Mouse (Mus musculus) frontal cortex, adult (tissue): ENCODE data around the gene Parp11.
A peak's percentile ranks its signal among the peaks of the same experiment; 100 is the strongest.
"Not testable (repeated sequence)": the region's sequence is repeated elsewhere in the genome, so short reads cannot be mapped to it uniquely, and the experiment has no call there.

Experiments
- ATAC-seq: cut with Nextera tagmentation; 2 replicates; pipeline ENCODE4 v1.9.2; 2017; ENCODE audit warnings: mild to moderate bottlenecking, moderate library complexity, mixed read lengths; ENCODE audit not compliant: low TSS enrichment

The Parp11 gene

DNA sequence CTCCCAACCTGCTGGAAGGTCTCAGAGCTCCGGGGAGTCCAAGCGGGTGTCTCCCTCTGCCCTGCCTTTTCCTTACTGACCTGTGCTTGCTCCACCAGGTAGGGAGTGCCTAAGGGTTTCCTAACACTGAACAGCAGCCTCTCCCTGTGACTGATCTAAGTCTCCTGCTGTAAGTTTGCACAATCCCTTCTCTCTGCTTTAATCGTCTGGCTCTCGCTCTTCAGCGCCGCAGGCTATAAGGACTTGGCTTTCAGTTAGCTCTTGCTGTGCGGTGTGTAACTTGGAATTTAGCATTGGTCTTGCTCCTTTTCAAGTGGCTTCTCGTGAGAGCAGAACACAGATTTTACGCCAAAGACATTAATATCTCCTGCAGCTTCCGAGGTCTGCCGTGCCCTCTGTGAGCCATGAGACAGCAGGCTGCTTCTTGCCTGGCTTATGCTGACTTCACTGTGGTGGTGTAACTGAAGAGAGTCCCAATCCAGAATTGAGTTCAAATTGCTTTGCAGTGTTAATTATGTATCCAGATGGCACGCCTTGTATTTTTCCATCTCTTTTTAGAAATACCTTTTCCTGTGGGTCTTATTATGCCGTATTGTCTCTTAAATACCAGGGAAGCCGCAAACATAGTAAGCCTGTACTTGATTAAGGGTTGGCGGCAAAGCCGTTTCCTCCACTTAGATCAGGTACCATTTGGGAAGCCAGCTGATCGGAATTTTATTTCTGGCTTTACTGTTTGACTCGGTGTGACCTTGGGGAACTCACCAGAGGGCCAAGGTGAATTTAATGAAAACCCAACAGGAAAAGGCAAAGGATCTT is 50.4 kb downstream of the Parp11 start:
- peak; percentile 64 for ATAC-seq

DNA sequence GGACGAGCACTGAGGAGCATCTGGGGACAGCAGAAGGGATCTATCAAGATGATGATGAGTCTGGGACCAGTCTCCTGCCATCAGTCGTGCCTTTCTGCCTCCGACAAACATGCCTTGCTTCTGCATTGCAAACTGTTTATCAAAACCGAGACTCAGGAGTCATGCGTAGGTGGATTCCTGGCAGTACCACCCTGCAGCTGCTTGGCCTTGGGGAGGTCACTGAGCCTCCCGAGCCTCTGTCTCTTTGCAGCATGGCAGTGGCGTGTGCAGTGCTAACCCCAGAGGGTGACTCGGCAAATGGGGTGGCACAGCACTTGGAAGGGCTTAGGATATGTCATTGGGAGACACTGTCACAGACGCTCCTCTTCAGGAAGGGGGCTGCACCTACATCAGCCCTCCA is 53.5 kb downstream of the Parp11 start:
- no peak for ATAC-seq

DNA sequence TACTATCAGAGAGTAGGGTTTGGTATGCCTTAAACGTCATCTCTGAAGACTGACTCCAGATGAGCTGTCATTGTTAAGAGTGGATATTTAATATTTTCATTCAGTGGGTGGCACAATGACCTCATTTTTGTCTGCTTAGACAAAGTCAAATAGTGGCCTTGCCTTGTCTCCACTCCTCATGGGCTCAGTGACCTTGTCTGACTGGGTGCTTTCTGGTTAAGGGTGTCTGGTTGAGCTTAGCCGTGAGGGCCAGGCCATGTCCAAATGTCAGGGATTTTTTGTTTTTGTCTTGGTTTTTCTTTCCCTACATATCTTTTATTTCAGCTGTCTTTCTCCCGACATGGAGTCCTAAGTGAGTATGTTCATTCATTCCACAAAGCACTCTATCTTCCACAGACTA is 54.2 kb downstream of the Parp11 start:
- ATAC-seq = no peak

DNA sequence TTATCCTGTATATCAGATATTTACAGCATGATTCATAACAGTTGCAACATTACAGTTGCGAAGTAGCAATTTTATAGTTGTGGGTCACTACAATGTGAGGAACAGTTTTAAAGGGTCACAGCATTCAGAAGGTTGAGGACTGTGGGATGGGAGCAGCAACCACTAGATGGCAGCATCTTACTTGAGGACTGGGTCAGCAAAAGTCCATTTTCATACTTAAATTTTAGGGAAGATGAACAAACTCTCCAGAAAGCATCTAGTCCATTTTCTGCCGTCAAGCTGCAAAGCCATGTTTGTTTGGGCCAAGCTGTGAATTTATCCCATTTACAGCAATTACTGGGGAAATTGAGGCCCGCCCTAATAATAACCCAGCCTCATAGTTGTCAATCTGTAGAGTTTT is 55.9 kb downstream of the Parp11 start:
- ATAC-seq = peak; percentile 88

DNA sequence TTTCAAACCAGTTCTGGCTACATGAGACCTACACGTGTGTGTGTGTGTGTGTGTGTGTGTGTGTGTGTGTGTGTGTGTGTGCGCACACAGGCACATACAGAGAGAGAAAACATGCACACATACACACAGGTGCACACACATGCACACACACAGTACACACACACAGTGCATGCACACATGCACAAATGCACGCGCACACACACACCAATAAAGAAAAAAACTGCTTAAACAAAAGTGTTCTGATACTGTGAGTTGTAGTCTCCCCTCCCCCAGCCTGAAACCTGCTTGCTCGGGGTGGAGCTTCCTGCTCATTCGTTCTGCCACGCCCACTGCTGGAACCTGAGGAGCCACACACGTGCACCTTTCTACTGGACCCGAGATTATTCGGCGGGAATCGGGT is 67.1 kb downstream of the Parp11 start:
- ATAC-seq = not testable (repeated sequence)

DNA sequence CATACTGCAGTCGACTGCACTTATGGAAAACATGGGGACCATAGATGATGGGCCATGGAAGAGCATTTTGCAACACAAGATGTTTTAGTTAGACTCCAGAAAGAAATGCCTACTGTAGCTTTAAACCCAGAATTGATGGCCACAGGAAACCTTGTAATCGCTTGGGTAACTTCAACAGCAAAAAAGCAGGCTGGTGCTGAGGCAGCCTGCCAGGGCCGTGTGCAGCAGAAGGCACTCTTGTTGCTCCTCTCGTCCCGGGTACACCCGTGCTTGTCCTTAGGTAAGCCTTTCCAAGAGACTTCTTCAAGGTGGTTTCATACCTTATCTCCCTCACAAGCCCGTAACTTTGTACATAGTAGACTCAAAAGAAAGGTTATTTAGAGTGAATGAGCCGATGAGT is 74.5 kb downstream of the Parp11 start:
- no peak for ATAC-seq

DNA sequence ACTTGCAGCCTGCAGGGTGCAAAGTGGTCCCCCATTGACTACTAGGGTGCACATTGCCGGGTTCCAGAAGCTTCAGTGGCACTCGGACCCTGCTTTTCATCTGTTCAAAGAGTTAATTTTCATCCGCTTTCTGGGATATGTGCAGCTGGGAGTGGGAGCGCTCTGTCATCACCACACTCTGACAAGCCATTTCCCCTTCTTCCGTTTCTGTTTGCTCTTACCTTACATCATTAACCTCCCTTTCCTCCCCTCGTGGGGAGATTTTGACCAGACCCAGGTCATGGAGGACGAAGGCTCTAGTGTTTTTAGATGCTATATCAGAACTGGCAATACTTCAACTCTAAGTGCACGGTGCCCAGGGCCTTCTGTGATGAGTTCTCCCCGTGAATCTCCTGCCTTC is 75.7 kb downstream of the Parp11 start:
- peak; percentile 16; the same call in 1 of the 2 replicates for ATAC-seq

DNA sequence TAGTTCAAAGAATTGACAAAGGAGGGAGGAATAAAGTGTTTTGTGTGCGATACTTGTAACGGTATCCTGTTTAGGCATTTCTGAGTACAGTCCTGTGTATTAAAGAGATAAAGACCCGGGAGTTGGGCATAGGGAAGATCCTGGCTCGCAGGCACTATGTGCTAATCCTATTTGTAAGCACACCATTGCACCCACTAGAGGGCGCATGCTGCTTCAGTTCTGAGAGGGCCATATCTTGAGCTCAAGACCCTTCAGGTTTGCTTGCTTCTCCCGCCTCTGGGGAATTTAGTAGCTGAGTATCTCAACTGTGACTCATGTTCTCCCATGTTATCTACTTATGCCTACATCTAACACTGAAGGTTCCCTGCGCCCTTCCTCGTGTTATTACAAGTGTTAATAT is 77.8 kb downstream of the Parp11 start:
- peak; percentile 81 for ATAC-seq

DNA sequence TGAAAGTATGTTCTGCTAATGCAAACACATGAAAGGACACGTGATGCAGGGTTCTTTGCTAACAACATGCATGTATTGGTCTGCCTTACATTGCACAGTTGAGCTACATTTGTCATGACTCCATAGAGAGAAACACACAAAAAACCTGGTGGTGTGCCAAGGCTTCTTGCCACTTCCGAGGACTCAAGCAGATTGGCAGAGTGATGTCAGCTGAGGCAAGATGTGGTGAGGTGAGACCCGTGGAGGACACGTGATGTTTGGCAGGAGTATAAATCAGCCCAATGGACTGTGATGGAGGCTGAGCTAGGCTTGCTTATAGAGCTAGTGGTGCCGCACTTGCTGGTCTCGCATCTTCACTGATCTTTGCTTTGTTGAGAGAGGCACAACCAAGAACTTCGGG is 82.0 kb downstream of the Parp11 start:
- no peak for ATAC-seq

DNA sequence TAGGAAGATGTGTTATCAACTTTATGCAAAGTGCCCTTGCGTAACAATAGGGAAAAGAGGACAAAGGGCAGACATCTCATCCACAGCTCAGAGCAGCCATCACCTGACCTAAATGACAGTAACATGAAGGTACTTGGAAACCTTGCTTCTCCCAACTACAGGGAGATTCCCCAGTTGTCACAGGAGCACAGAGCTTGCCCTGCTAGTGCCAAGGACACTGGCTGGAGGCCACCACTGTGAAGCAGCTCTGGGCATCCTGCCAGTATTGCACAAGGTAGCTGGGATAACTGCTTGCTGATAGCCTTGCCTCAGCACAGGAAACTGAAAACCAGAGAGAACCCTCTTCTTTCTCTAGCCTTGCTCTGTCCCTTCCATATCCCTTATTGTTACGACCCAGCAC is 82.8 kb downstream of the Parp11 start:
- ATAC-seq = peak; percentile 52; the same call in 1 of the 2 replicates

DNA sequence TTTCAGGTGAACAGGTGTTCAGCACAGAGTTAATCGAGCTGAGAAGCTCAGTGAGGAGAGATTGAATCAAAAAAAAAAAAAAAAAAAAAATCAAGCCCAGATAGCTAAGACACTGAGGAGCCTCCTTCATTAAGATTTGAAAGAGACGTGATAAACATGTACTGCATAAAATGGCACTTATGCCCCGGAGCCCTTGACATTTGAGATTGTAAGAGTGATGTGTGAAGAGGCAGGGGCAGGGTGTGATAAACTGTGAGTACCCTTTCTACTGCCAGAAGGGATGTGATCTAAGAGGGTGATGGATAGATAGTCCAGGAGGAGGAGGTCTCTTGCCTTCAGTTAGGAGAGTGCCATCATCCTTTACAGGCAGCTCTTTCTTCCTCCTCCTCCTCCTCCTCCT is 83.6 kb downstream of the Parp11 start:
- ATAC-seq = no peak

DNA sequence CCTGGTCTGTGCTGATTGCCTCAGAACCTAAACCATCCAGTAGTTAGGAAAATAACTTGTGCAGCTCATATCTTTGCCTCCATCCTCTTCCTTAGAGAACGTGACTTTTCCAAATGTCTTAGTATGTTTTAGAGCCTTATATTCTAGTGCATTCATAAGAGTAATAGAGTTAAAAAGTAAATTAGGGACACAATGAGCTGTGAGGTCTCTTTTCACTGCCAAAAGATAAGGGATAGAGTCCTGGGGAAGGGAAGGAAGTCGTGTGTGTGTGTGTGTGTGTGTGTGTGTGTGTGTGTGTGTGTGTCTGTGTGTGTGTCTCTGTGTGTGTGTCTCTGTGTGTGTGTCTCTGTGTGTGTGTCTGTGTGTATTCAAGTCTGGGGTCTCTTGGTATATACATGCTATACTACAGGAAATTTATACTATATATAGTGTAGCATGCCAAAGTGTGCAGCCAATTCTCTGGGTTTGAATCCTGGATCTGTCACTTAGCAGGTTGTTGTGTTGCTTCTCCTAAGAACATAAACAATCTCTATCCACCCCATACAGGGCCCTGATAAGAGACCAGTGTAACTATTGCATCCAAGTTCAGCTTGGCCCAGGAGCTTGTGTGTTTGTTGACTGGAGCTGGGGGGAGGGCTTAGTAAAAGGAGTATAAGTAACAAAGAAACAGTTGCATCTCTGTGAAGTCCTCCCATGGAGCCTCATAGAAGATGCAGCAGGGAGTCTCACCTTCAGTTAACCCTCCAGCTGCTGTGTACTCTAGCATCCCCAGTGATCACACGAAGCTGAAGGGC is 85.0 kb downstream of the Parp11 start:
- no peak for ATAC-seq

DNA sequence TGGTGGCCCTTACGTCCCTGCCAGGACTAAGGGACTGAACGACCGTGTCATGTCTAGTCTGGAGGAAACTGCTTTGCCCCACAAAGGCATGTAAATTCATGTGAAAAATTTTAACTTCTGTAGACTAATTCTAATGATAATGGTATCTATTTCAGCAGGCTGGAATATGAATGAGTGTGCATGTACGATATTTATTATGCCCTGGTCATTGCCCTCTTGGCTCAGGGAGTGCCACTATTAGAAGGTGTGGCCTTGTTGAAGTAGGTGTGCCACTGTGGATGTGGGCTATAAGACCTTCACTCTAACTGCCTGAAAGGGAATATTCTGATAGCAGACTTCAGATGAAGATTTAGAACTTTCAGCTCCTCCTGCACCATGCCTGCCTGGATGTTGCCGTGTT is 85.7 kb downstream of the Parp11 start:
- ATAC-seq = no peak

DNA sequence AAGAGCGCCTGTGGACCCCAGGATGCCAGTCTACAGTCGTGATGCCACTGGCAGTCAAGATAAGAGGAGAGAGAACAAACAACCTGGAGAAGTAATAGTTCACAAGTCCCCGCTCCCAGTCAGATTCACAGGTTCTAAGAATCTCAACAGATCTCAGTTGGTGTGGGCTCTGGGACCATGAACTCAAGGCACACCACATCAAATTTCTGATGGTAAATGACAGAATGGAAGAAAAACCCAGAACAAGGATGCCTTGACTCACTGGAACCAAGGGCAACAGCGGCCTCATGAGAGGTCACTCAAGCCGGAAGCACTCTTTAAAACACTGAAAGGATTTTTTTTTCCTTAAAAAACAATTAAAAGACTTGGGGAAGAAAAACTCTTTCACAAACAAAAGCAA is 87.1 kb downstream of the Parp11 start:
- no peak for ATAC-seq

DNA sequence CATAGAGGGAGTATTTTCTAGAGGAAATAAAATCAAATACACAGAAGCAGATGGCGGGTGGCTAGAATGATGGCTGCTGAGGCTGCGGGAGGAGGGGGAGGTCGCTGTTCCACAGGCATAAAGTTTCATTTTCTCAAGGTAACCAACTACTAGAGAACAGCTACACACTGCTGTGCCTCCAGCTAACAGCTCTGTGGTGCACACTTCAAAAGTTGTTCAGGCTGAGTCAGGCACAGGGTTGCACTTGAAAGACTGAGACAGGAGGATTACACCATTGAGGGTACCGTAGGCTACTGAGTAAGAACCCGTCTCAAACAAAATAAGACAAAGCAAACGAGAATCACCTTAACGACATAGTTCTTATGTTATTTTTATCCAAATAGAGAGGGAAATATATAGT is 90.4 kb downstream of the Parp11 start:
- ATAC-seq = peak; percentile 40

DNA sequence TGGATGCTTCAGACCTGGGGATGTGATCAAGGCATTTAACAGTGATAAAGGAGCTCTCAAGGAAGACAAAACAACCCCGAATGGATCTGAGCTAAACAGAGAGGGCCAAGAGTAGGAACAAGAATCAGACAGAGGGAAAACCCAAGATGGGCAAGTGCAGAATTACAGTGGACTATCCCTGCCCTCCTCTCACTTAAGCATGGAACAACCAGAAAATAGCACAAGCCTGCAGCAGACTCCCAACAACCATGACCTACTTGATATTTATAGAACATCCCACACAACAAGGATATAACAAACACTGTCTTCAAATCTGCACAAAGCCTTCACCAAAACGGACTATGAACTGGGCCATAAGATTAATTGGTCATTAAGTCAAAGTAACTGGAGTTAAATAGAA is 91.5 kb downstream of the Parp11 start:
- peak; percentile 68 for ATAC-seq

DNA sequence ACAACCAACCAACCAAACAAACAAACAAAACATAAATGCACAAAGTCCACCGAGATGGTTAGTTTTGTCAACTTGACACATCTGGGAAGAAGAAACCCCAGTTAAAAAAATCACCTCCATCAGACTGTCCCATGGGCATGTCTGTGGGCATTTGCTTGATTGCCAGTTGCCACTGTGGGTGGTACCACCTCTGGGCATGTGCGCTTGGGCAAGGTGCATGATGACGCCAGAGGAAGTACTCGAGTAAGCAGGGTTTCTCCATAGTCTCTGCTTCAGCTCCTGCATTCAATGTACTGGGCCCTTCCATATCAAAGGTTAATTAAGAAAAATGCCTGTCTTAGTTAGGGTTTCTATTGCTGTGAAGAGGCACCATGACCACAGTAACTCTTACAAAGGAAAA is 92.6 kb downstream of the Parp11 start:
- no peak for ATAC-seq

DNA sequence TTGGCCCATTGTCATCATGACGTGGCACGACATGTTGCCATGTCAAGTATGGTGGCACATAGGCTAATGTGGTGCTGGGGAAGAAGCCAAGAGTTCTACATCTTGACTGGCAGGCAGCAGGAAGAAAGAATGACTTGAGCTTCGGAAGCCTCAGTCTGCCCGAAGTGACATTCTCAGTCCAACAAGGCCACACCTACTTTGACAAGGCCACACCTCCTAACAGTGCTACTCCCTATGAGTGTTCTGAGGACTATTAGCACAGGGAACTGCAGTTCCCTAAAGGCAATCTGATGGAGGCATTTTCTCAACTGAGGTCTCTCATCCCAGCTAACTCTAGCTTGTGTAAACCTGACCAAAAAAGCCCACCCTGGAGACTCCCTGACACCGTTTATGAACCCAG is 93.0 kb downstream of the Parp11 start:
- ATAC-seq = no peak

DNA sequence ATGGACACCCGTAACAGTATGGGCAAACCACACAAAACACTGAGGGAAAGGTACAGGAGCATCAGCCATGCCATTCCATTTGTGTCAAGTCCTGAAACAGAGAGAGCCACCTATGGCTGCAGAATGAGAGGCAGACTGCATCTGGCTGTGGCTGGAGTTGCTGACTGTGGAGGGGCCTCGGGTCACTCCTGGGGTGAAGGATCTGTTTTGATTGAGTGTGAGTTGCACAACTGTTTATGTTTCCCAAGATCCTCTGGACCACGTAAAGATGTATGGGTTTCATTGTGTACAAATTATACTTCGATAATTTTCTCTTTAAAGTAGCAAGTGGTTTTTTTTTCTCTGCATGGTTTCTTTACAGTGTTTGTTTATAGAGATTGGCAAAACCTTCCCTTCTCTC is 93.9 kb downstream of the Parp11 start:
- no peak for ATAC-seq

DNA sequence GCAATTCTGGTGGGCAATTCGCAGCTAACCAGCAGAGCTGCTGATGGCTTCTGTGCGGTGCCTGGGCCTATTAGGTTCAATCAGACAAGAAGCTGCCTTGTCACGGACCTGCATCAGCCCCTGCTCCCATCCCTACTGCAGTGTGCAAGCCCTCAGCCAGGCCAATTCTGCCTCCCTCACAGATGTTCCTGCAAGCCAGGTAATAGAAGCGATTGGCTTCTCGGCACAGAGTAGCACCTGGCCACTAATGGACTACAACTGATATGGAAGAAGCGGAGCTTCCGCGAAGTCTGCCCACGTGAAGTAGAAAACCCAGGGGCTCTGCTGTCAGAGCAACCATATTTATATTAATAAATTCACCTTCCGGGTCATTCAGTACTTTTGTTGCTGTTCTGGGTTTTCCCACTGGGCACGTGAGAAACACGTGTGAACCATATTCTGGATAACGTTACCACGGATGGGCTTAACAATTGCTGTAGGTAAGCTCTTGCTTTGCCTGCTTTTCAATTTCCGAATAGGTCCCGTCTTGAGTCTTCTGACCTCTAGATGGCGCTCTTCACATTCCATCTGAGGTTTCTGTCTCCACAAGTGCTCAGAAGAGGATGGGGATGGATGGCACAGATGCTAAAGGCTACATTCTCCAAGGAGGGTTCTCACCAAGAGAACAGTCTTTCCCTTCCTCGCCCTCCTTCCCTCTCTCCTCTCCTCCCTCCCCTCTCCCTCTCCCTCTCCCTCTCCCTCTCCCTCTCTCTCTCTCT is 95.2 kb downstream of the Parp11 start:
- ATAC-seq = peak; percentile 86
